Mouse (Mus musculus) kidney, embryonic 15.5 days (tissue): ENCODE results near the gene Pstk. TPM values are rescaled to one million over a fixed set of nuclear protein-coding genes. Genes with fewer than 3 reads are reported as not detected.

ENCODE experiments used
- ATAC-seq: fragments of 200-750 bp; cut with Nextera tagmentation; replicated peaks from 2 replicates; pipeline ENCODE4 v1.8.0; 2017; ENCODE audit warnings: moderate TSS enrichment; ENCODE audit not compliant: low FRiP score
- H3K27ac ChIP-seq: fragments of 300-500 bp; sonication (generic); 2 replicates; pipeline ENCODE4 v1.5.1; 2015; ENCODE audit warnings: mild to moderate bottlenecking, inconsistent platforms
- H3K27me3 ChIP-seq: fragments of 300-500 bp; sonication (generic); 2 replicates; pipeline ENCODE4 v1.6.1; 2015; ENCODE audit warnings: inconsistent platforms
- H3K36me3 ChIP-seq: fragments of 300-500 bp; sonication (generic); 2 replicates; pipeline ENCODE4 v1.6.1; 2015; ENCODE audit warnings: inconsistent platforms
- H3K4me1 ChIP-seq: fragments of 300-500 bp; sonication (generic); 2 replicates; pipeline ENCODE4 v1.6.1; 2015; ENCODE audit warnings: inconsistent platforms
- H3K4me2 ChIP-seq: fragments of 300-500 bp; sonication (generic); 2 replicates; pipeline ENCODE4 v1.6.1; 2015; ENCODE audit warnings: moderate library complexity, mild to moderate bottlenecking, inconsistent platforms
- H3K4me3 ChIP-seq: fragments of 300-500 bp; sonication (generic); replicated peaks from 2 replicates; pipeline ENCODE4 v1.5.1; 2015; ENCODE audit warnings: mild to moderate bottlenecking, inconsistent platforms
- H3K9ac ChIP-seq: fragments of 300-500 bp; sonication (generic); 2 replicates; pipeline ENCODE4 v1.6.1; 2015; ENCODE audit warnings: mild to moderate bottlenecking, inconsistent platforms
- H3K9me3 ChIP-seq: fragments of 300-500 bp; sonication (generic); replicated peaks from 2 replicates; pipeline ENCODE4 v1.6.1; 2016; ENCODE audit warnings: inconsistent platforms
- WGBS: fragments of 180-500 bp; shearing (Covaris S2); methylation state at CpG from one replicate; pipeline ENCODE4 v1.1.7; 2015; ENCODE audit warnings: mixed read lengths; 5-methylcytosine and 5-hydroxymethylcytosine counted together
- polyA plus RNA-seq: library from polyadenylated mRNA; unstranded; fragments of >200 nt; fragmentation: Nextera tagmentation; extraction: Ambion mirVana; gene quantifications from 2 replicates; pipeline ENCODE4 v1.2.1, GENCODE M21; 2015

Pstk gene
- polyA plus RNA-seq, result 62.6 and 63.0 TPM in 2 replicates

DNA sequence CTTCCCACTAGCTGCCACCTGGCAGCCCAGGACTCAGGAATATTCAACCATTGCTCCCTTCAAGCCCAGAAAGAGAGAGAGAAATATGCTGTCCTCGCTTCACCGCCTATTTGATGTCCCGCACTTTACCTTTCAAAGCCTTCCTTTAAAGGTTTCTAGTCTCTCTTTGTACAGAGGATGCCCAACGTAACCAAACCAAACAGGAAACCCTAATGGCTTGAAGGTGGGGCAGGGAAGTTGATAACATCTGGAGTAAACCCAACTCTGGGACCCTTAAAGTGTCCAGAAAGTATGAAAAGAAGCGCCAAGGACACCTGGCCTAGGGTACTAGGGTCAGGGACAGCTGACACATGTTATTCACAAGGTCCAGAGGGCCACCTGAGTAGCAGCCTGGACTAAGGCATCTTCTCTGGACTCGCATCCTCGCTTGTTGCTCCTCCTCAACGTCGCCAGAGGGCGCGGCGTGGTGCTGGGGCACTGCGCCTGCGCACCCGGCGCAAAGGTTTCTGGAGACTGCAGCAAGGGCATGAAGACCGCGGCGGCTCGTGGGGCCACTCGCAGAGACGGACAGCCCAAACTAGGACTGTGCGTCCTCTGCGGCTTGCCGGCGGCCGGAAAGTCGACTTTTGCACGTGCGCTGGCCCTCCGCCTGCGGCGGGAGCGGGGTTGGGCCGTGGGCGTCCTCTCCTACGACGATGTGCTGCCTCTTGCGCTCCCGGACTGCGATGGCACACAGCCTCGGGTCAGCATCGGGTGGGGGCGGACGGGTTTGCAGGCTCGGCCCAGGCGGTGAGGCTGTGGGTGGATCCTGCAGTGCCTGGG lies at the start of gene Pstk:
Gene Pstk, plus strand, starts transcription at position 494 of the 822 bp plus-strand sequence.
- Histone ChIP-seq H3K4me1 (peaks cover 7% of the 10 kb centered on the region; the same call in 1 of the 2 replicates), H3K27me3 (0 out of 2 replicates have a peak, but pooled peaks cover 6% of the 10 kb centered on the region), H3K36me3 (peaks cover 15% of the 10 kb centered on the region), H3K9me3 (no peaks in the 10 kb centered on the region), H3K27ac (peak within 1 kb of the TSS; percentile 99), H3K4me3 (peak within 1 kb of the TSS; percentile 80), H3K4me2 (peak within 1 kb of the TSS; percentile 83), H3K9ac (peak within 1 kb of the TSS; percentile 93)
- ATAC-seq, result peak; percentile 98
- 6% methylated on average over 46 of the region's 47 CpGs for WGBS

GRCm38 (mm10) chr7:131322192-131322591 lies 48.7 kb upstream of the Pstk start, which contains the start of gene Cuzd1:
Gene Cuzd1 (minus strand): TSS chr7:131322292.
- Histone ChIP-seq H3K4me3 (no peak within 1 kb of the TSS), H3K27me3 (no peaks in the 10 kb centered on the region), H3K27ac (no peak within 1 kb of the TSS), H3K4me1 (no peaks in the 10 kb centered on the region), H3K4me2 (no peak within 1 kb of the TSS), H3K36me3 (no peaks in the 10 kb centered on the region), H3K9ac (no peak within 1 kb of the TSS), H3K9me3 (no peaks in the 10 kb centered on the region)
- ATAC-seq, result no peak
- 73% methylated on average over 2 of the region's 2 CpGs for WGBS

GRCm38 (mm10) chr7:131327054-131327453 lies 43.9 kb upstream of the Pstk start:
- Histone ChIP-seq H3K9ac (no peak overlapping the region), H3K4me2 (no peak overlapping the region), H3K4me1 (no peaks in the 10 kb centered on the region), H3K27ac (no peak overlapping the region), H3K36me3 (no peaks in the 10 kb centered on the region), H3K27me3 (no peaks in the 10 kb centered on the region), H3K4me3 (no peak overlapping the region), H3K9me3 (no peaks in the 10 kb centered on the region)
- WGBS, result 78% methylated on average over 5 of the region's 5 CpGs
- ATAC-seq, result no peak

GRCm38 (mm10) chr7:131329416-131329815 lies 41.5 kb upstream of the Pstk start, which contains the start of gene Fam24b:
Gene Fam24b (minus strand): TSS chr7:131329516.
- no peak within 1 kb of the TSS for H3K9ac ChIP-seq
- H3K27me3 ChIP-seq, result no peaks in the 10 kb centered on the region
- no peaks in the 10 kb centered on the region for H3K4me1 ChIP-seq
- H3K27ac ChIP-seq, result no peak within 1 kb of the TSS
- H3K9me3 ChIP-seq, result no peaks in the 10 kb centered on the region
- H3K4me2 ChIP-seq, result no peak within 1 kb of the TSS
- no peak for ATAC-seq
- 92% methylated on average over 5 of the region's 5 CpGs for WGBS
- H3K36me3 ChIP-seq, result no peaks in the 10 kb centered on the region
- H3K4me3 ChIP-seq, result no peak within 1 kb of the TSS

DNA sequence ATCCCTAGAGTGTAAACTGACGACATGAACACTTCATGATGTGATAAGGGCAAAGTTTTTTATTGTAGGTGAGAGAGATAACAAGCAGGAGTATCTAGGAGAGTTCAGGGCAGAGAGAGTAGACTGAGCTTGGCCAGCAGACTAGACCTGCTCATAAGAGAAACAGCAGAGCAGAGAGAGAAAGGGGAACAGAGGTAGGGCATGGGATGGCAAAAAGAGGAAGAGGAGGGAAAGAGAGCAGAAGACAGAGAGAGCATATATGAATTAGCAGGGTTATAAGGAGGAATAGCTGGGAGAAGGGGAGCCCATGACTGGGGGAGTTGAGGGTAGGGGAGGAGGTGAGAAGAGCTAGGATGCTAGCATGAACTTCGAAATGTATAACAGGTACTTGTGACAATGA lies 39.3 kb upstream of the Pstk start:
- 73% methylated on average over 2 of the region's 2 CpGs for WGBS

DNA sequence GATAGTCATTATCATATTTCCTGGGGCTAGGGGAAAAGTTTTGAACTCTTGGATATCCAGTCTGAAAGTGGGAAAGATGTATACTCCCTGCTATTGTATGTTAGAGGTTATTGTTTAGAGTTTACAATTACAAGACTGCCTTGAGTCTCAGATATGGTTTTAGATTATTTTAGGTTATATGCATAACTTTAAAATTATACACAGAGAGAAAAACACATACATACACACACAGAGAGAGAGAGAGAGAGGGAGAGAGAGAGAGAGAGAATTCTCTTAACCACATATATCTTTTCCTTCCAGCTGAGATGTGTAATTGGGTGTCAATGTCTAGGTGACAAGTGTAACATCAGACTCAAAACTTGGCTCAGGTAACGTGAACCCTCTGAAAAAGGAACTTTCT lies 37.4 kb upstream of the Pstk start, which contains the start of gene Fam24a:
Gene Fam24a, plus strand, starts transcription at position 301 of the 400 bp plus-strand sequence.
- Histone ChIP-seq H3K9ac (no peak within 1 kb of the TSS), H3K27me3 (no peaks in the 10 kb centered on the region), H3K27ac (no peak within 1 kb of the TSS), H3K9me3 (no peaks in the 10 kb centered on the region), H3K4me2 (no peak within 1 kb of the TSS), H3K4me1 (no peaks in the 10 kb centered on the region), H3K36me3 (0 out of 2 replicates have a peak, but pooled peaks cover 4% of the 10 kb centered on the region), H3K4me3 (no peak within 1 kb of the TSS)
- ATAC-seq, result no peak
- 43% methylated on average over 1 of the region's 1 CpGs for WGBS

More for the DNA sequence above, 39.3 kb upstream of the Pstk start:
- Histone ChIP-seq H3K36me3 (no peaks in the 10 kb centered on the region), H3K27ac (no peak overlapping the region), H3K4me2 (no peak overlapping the region), H3K9me3 (no peaks in the 10 kb centered on the region), H3K27me3 (no peaks in the 10 kb centered on the region), H3K4me3 (no peak overlapping the region), H3K9ac (no peak overlapping the region), H3K4me1 (no peaks in the 10 kb centered on the region)
- no peak for ATAC-seq

GRCm38 (mm10) chr7:131337502-131338068 lies 33.4 kb upstream of the Pstk start:
- no peak overlapping the region for H3K27ac ChIP-seq

DNA sequence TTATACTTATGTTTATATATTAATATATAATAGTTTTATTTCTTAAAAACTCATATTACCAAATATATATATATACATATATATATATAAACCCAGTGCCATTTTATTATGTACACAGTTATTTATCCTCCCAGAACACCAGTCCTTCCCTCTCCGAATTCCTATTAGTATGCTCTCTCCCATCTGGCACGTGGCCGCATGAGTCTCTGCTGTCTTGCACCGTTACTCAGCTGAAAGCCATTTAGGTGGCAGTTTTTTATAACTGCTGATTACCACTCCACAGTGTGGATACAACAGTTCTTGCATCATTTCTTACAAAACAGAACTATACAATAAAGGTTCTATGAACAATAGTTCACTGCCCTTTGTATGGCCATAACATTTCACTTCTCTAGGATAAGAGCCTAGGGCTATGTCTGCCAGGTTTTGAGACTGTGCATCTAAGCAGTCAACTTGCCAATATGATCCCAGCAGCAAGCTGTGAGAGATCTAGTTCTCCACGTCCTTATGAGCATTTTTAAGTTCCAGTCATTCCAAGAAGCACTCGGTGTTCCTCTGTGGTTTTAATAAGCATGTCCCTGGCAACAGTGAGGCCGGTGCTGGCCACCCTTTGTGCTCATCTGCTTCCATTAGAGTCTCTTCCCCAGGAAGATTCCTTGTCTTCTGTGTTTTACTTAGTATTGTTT lies 24.9 kb upstream of the Pstk start:
- Histone ChIP-seq H3K27ac (no peak overlapping the region), H3K4me1 (no peaks in the 10 kb centered on the region), H3K4me2 (no peak overlapping the region), H3K9ac (no peak overlapping the region), H3K9me3 (no peaks in the 10 kb centered on the region), H3K4me3 (no peak overlapping the region), H3K27me3 (no peaks in the 10 kb centered on the region), H3K36me3 (peaks cover 76% of the 10 kb centered on the region)
- WGBS, result 87% methylated on average over 7 of the region's 7 CpGs
- ATAC-seq, result no peak

More at GRCm38 (mm10) chr7:131337502-131338068, 33.4 kb upstream of the Pstk start:
- Histone ChIP-seq H3K4me2 (no peak overlapping the region), H3K4me1 (no peaks in the 10 kb centered on the region), H3K4me3 (no peak overlapping the region), H3K9ac (no peak overlapping the region), H3K36me3 (peaks cover 38% of the 10 kb centered on the region), H3K9me3 (no peaks in the 10 kb centered on the region), H3K27me3 (no peaks in the 10 kb centered on the region)
- 65% methylated on average over 8 of the region's 8 CpGs for WGBS
- ATAC-seq, result no peak

GRCm38 (mm10) chr7:131356105-131356504 lies 14.8 kb upstream of the Pstk start:
- H3K27me3 ChIP-seq, result no peaks in the 10 kb centered on the region
- H3K27ac ChIP-seq, result no peak overlapping the region
- 92% methylated on average over 13 of the region's 13 CpGs for WGBS
- H3K4me1 ChIP-seq, result peaks cover 3% of the 10 kb centered on the region; the same call in 1 of the 2 replicates
- no peak overlapping the region for H3K4me2 ChIP-seq
- H3K36me3 ChIP-seq, result peaks cover 73% of the 10 kb centered on the region
- H3K9ac ChIP-seq, result no peak overlapping the region
- H3K9me3 ChIP-seq, result no peaks in the 10 kb centered on the region
- no peak overlapping the region for H3K4me3 ChIP-seq
- no peak for ATAC-seq

DNA sequence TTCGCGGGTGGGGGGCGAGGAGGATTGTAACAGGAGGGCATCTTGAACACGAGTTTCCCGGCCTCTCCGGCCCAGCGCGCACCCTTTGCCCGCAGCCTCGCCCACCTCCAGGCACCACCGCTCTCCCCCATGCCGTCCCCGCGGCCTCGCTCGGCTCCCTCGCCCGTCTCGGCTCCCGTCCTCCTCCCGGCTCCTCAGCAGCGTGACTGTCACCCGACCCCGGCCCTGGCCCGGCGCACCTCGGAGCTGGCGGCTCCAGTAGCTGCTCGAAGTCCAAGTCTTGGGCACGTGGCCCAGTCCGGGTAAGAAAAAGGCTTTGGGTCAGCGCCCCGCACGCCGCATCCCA lies 8.7 kb upstream of the Pstk start:
- WGBS, result 1% methylated on average over 35 of the region's 35 CpGs
- Histone ChIP-seq H3K9me3 (no peaks in the 10 kb centered on the region), H3K36me3 (peaks cover 29% of the 10 kb centered on the region), H3K4me3 (peak overlapping the region; percentile 83), H3K4me1 (peaks cover 22% of the 10 kb centered on the region), H3K9ac (peak overlapping the region; percentile 86), H3K27me3 (0 out of 2 replicates have a peak, but pooled peaks cover 3% of the 10 kb centered on the region), H3K27ac (peak overlapping the region; percentile 96), H3K4me2 (peak overlapping the region; percentile 79)
- peak; percentile 86 for ATAC-seq

DNA sequence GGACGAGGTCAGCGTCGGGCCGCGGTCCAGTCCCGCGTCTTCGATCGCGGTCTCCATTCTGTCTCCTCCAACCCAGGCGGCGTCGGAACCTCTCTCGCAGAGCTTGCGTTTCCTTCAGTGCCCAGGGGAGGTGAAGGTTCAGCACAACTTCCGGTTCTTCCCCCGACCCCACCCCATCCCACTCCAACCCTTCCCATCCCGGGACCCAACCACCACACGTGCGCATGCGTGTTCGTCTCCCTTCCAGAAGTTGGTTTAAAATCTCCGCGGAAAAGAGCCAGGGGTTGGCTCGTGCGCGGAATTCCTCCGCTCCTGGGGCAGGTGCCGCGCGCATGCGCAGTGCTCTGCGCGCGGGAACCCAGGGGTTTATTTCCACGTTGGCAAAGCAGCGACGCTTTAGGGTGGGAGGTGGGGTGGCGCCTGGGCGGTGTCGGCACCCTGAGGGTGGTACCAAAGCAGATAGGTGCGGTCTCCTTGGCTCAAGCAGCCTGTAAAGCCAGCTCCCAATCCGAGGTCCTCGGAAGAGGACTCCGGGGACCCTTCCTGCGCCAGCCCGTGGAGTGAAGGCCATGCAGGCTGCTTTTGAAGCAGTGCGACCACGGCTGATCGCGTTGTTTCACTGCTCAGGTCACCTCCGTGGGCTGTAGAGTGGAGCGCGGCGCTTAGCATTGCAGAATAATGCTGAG lies 8.2 kb upstream of the Pstk start, which contains the start of gene 2310057M21Rik:
Gene 2310057M21Rik, minus strand, starts transcription at position 145 of the 686 bp plus-strand sequence.
- H3K4me2 ChIP-seq, result peak within 1 kb of the TSS; percentile 79
- peak; percentile 97 for ATAC-seq
- H3K36me3 ChIP-seq, result peaks cover 24% of the 10 kb centered on the region; the same call in 1 of the 2 replicates
- 0 out of 2 replicates have a peak, but pooled peaks cover 6% of the 10 kb centered on the region for H3K27me3 ChIP-seq
- WGBS, result under 1% methylated on average over 55 of the region's 55 CpGs
- H3K9ac ChIP-seq, result peak within 1 kb of the TSS; percentile 86
- peak within 1 kb of the TSS; percentile 96 for H3K27ac ChIP-seq
- peaks cover 22% of the 10 kb centered on the region for H3K4me1 ChIP-seq
- H3K4me3 ChIP-seq, result peak within 1 kb of the TSS; percentile 83
- no peaks in the 10 kb centered on the region for H3K9me3 ChIP-seq
